Mouse (Mus musculus): ENCODE results near the gene Ddx27. TPM values are rescaled to one million over a fixed set of nuclear protein-coding genes. Genes with fewer than 3 reads are reported as not detected.
A peak's percentile ranks its signal among the peaks of the same experiment; 100 is the strongest.

Gene Ddx27
- polyA plus RNA-seq, 1 experiment, result 15.0 TPM

- Histone ChIP-seq H3K4me1 (ENCODE audit: control insufficient read depth, insufficient read depth, low read length) (peaks cover 24% of the 10 kb centered on the region), H3K27ac (ENCODE audit: insufficient read depth, low read depth, low read length) (peak overlapping the region; percentile 88), H3K27me3 (replicated peaks; ENCODE audit: control insufficient read depth, insufficient read depth, low read length) (no peaks in the 10 kb centered on the region), H3K36me3 (ENCODE audit: control insufficient read depth, insufficient read depth, low read length) (peaks cover 12% of the 10 kb centered on the region), H3K4me3 (ENCODE audit: insufficient read depth, low read depth, low read length) (peak overlapping the region; percentile 99)
- DNase-seq, result no peak
- WGBS, result 17% methylated on average over 11 of the region's 11 CpGs
- TF ChIP-seq CTCF (conservative IDR thresholded peaks at IDR 0.05; ENCODE audit: insufficient read depth, insufficient read length, low read depth, low read length), result no peak
These were observed 46.5 kb downstream of the Ddx27 start for GRCm38 (mm10) chr2:167061381-167062034.

GRCm38 (mm10) chr2:167062497-167062911 lies 47.5 kb downstream of the Ddx27 start:
- peak overlapping the region; percentile 88 for H3K27ac ChIP-seq (ENCODE audit: insufficient read depth, low read depth, low read length)
- H3K36me3 ChIP-seq (ENCODE audit: control insufficient read depth, insufficient read depth, low read length), result peaks cover 7% of the 10 kb centered on the region
- under 1% methylated on average over 54 of the region's 60 CpGs for WGBS
- no peaks in the 10 kb centered on the region for H3K27me3 ChIP-seq (replicated peaks; ENCODE audit: control insufficient read depth, insufficient read depth, low read length)
- DNase-seq, result peak; percentile 98
- TF ChIP-seq CTCF (conservative IDR thresholded peaks at IDR 0.05; ENCODE audit: insufficient read depth, insufficient read length, low read depth, low read length) (no peak), POLR2A (IDR thresholded peaks at IDR 0.05; ENCODE audit: low read depth, low read length) (peak; percentile 82)
- peaks cover 24% of the 10 kb centered on the region for H3K4me1 ChIP-seq (ENCODE audit: control insufficient read depth, insufficient read depth, low read length)
- H3K4me3 ChIP-seq (ENCODE audit: insufficient read depth, low read depth, low read length), result peak overlapping the region; percentile 99

GRCm38 (mm10) chr2:167062965-167063880 lies 48.2 kb downstream of the Ddx27 start, which contains the start of gene Znfx1:
Gene Znfx1 (minus strand): TSS chr2:167063015.
- Histone ChIP-seq H3K36me3 (ENCODE audit: control insufficient read depth, insufficient read depth, low read length) (peaks cover 7% of the 10 kb centered on the region), H3K4me1 (ENCODE audit: control insufficient read depth, insufficient read depth, low read length) (peaks cover 20% of the 10 kb centered on the region), H3K4me3 (ENCODE audit: insufficient read depth, low read depth, low read length) (peak within 1 kb of the TSS; percentile 99), H3K27me3 (replicated peaks; ENCODE audit: control insufficient read depth, insufficient read depth, low read length) (no peaks in the 10 kb centered on the region), H3K27ac (ENCODE audit: insufficient read depth, low read depth, low read length) (peak within 1 kb of the TSS; percentile 91)
- WGBS, result under 1% methylated on average over 57 of the region's 57 CpGs
- DNase-seq, result peak; percentile 97
- TF ChIP-seq CTCF (conservative IDR thresholded peaks at IDR 0.05; ENCODE audit: insufficient read depth, insufficient read length, low read depth, low read length), result no peak
- TF ChIP-seq POLR2A (IDR thresholded peaks at IDR 0.05; ENCODE audit: low read depth, low read length), result peak; percentile 100

GRCm38 (mm10) chr2:167063906-167064496 lies 49.0 kb downstream of the Ddx27 start:
- no peak for TF ChIP-seq POLR2A (IDR thresholded peaks at IDR 0.05; ENCODE audit: low read depth, low read length)
- no peak for TF ChIP-seq CTCF (conservative IDR thresholded peaks at IDR 0.05; ENCODE audit: insufficient read depth, insufficient read length, low read depth, low read length)
- H3K27ac ChIP-seq (ENCODE audit: insufficient read depth, low read depth, low read length), result no peak overlapping the region

GRCm38 (mm10) chr2:167064601-167065295 lies 49.8 kb downstream of the Ddx27 start:
- H3K36me3 ChIP-seq (ENCODE audit: control insufficient read depth, insufficient read depth, low read length), result peaks cover 7% of the 10 kb centered on the region
- DNase-seq, result no peak
- no peaks in the 10 kb centered on the region for H3K27me3 ChIP-seq (replicated peaks; ENCODE audit: control insufficient read depth, insufficient read depth, low read length)
- no peak overlapping the region for H3K4me3 ChIP-seq (ENCODE audit: insufficient read depth, low read depth, low read length)
- 37% methylated on average over 9 of the region's 9 CpGs for WGBS
- no peak overlapping the region for H3K27ac ChIP-seq (ENCODE audit: insufficient read depth, low read depth, low read length)
- TF ChIP-seq CTCF (conservative IDR thresholded peaks at IDR 0.05; ENCODE audit: insufficient read depth, insufficient read length, low read depth, low read length), result no peak
- no peak for TF ChIP-seq POLR2A (IDR thresholded peaks at IDR 0.05; ENCODE audit: low read depth, low read length)
- H3K4me1 ChIP-seq (ENCODE audit: control insufficient read depth, insufficient read depth, low read length), result peaks cover 16% of the 10 kb centered on the region

More at GRCm38 (mm10) chr2:167063906-167064496, 49.0 kb downstream of the Ddx27 start:
- no peak for DNase-seq
- Histone ChIP-seq H3K4me3 (ENCODE audit: insufficient read depth, low read depth, low read length) (peak overlapping the region; percentile 84; the same call in 1 of the 2 replicates), H3K27me3 (replicated peaks; ENCODE audit: control insufficient read depth, insufficient read depth, low read length) (no peaks in the 10 kb centered on the region), H3K36me3 (ENCODE audit: control insufficient read depth, insufficient read depth, low read length) (peaks cover 7% of the 10 kb centered on the region), H3K4me1 (ENCODE audit: control insufficient read depth, insufficient read depth, low read length) (peaks cover 18% of the 10 kb centered on the region)
- 8% methylated on average over 7 of the region's 7 CpGs for WGBS

- peaks cover 15% of the 10 kb centered on the region for H3K4me1 ChIP-seq (ENCODE audit: control insufficient read depth, insufficient read depth, low read length)
- WGBS, result 85% methylated on average over 1 of the region's 1 CpGs
- peaks cover 7% of the 10 kb centered on the region for H3K36me3 ChIP-seq (ENCODE audit: control insufficient read depth, insufficient read depth, low read length)
- DNase-seq, result no peak
- no peak overlapping the region for H3K27ac ChIP-seq (ENCODE audit: insufficient read depth, low read depth, low read length)
- no peaks in the 10 kb centered on the region for H3K27me3 ChIP-seq (replicated peaks; ENCODE audit: control insufficient read depth, insufficient read depth, low read length)
- no peak overlapping the region for H3K4me3 ChIP-seq (ENCODE audit: insufficient read depth, low read depth, low read length)
- no peak for TF ChIP-seq CTCF (conservative IDR thresholded peaks at IDR 0.05; ENCODE audit: insufficient read depth, insufficient read length, low read depth, low read length)
- no peak for TF ChIP-seq POLR2A (IDR thresholded peaks at IDR 0.05; ENCODE audit: low read depth, low read length)
These were observed 51.0 kb downstream of the Ddx27 start for GRCm38 (mm10) chr2:167066031-167066430.

Measured in kidney, adult 2 months (tissue).